Comparison of ENCODE assay signal across 11 mouse cellular contexts in the genomic region with DNA sequence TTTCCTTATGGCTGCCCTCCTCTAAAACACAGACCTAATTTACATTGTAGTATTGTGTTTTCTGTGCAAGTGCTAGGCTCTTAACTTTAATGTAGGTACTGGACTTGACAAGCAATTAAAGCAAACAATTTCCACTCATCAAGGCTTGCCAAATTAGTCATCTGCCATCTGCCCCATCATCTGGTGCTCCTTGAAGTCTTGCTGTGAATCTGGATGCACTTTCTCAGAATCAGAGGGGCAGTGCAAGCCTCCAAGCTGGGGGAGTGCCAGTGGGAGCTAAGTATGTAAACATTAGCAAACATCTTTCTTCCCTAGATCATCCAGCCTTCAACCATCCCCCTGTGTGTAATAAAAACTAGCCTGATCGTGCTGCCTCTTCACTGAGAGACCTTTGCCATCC.
DNase-seq lines count a peak whose midpoint lies in the region; ATAC-seq lines count a peak whose summit lies in the region.
"Had no signal": no experiment of that assay in that cellular context is flagged by ENCODE, and none has a peak within 500 bp of the region (broad histone marks: within the 10 kb centered on the region; RNA-seq: fewer than 3 reads in every experiment).

No protein-coding gene starts in this region.

- no peaks in the 10 kb centered on the region for H3K4me1 ChIP-seq in embryonic facial prominence, embryonic 14.5 days (ENCODE audit: control insufficient read depth, insufficient read depth, low read length)
- no peaks in the 10 kb centered on the region for H3K4me1 ChIP-seq in embryonic facial prominence, embryonic 10.5 days
- H3K4me1 ChIP-seq: limb, embryonic 12.5 days had no signal

- H3K4me2 ChIP-seq in embryonic facial prominence, embryonic 14.5 days (ENCODE audit: low read depth, low read length): no peak overlapping the region
- H3K4me2 ChIP-seq: limb, embryonic 12.5 days had no signal

- H3K27me3 ChIP-seq in embryonic facial prominence, embryonic 14.5 days (replicated peaks; ENCODE audit: control insufficient read depth, insufficient read depth, low read length): no peaks in the 10 kb centered on the region
- no peaks in the 10 kb centered on the region for H3K27me3 ChIP-seq in embryonic facial prominence, embryonic 10.5 days (replicated peaks; ENCODE audit: low read depth, poor library complexity, severe bottlenecking)
- H3K27me3 ChIP-seq: limb, embryonic 12.5 days; Patski had no signal

- H3K27ac ChIP-seq in embryonic facial prominence, embryonic 14.5 days (replicated peaks; ENCODE audit: low read depth, low read length): no peak overlapping the region
- H3K27ac ChIP-seq in embryonic facial prominence, embryonic 10.5 days (replicated peaks): no peak overlapping the region
- H3K27ac ChIP-seq: limb, embryonic 12.5 days had no signal

- H3K9ac ChIP-seq in embryonic facial prominence, embryonic 14.5 days (ENCODE audit: low read depth, low read length): no peak overlapping the region
- H3K9ac ChIP-seq: limb, embryonic 12.5 days had no signal

- no peak overlapping the region for H3K4me3 ChIP-seq in embryonic facial prominence, embryonic 14.5 days (ENCODE audit: low read depth, low read length)
- no peak overlapping the region for H3K4me3 ChIP-seq in embryonic facial prominence, embryonic 10.5 days
- H3K4me3 ChIP-seq: limb, embryonic 12.5 days had no signal

- peak; percentile 33 for DNase-seq in embryonic facial prominence, embryonic 14.5 days (ENCODE audit: low spot score)
- DNase-seq in embryonic facial prominence, embryonic 10.5 days (ENCODE audit: low spot score): no peak
- DNase-seq in right cerebral cortex, adult 2 months (ENCODE audit: low spot score in 2 of 2): peak; percentile 56 to 59
- DNase-seq in right cerebral cortex, postnatal 36 days (ENCODE audit: low spot score in 2 of 2): no peak
- peak; percentile 8 to 52 for DNase-seq in layer of hippocampus, adult 8-10 months (ENCODE audit: low spot score in 2 of 2)
- no peak for DNase-seq in heart, adult 8-10 months (ENCODE audit: low spot score)
- DNase-seq in spleen, postnatal 10 days (ENCODE audit: low spot score in 2 of 2): no peak
- DNase-seq: heart, postnatal 36 days had no signal

- ATAC-seq in embryonic facial prominence, embryonic 14.5 days (ENCODE audit: low read depth): no peak
- ATAC-seq in megakaryocyte progenitor cell, adult 5-6 weeks (replicated peaks; ENCODE audit: poor library complexity): no peak
- ATAC-seq: Patski had no signal

- H3K9me3 ChIP-seq in embryonic facial prominence, embryonic 14.5 days (ENCODE audit: control insufficient read depth, low read length): no peaks in the 10 kb centered on the region
- H3K9me3 ChIP-seq in embryonic facial prominence, embryonic 10.5 days: no peaks in the 10 kb centered on the region
- H3K9me3 ChIP-seq: limb, embryonic 12.5 days had no signal

- 23% methylated on average over 1 of the region's 1 CpGs for WGBS in embryonic facial prominence, embryonic 14.5 days
- WGBS in embryonic facial prominence, embryonic 10.5 days: 49% methylated on average over 1 of the region's 1 CpGs

- no peaks in the 10 kb centered on the region for H3K36me3 ChIP-seq in embryonic facial prominence, embryonic 14.5 days (ENCODE audit: control insufficient read depth, insufficient read depth, low read length)
- H3K36me3 ChIP-seq in embryonic facial prominence, embryonic 10.5 days (replicated peaks): no peaks in the 10 kb centered on the region
- H3K36me3 ChIP-seq: limb, embryonic 12.5 days had no signal

Comparison
In these comparisons a context has a peak if more than half of its experiments do, and no peak if none do; other contexts are left out.
1. DNase-seq: peak in embryonic facial prominence, embryonic 14.5 days (single experiment), right cerebral cortex, adult 2 months (2 of 2) and layer of hippocampus, adult 8-10 months (2 of 2); none in embryonic facial prominence, embryonic 10.5 days (single experiment), right cerebral cortex, postnatal 36 days (0 of 2), heart, adult 8-10 months (single experiment) and spleen, postnatal 10 days (0 of 2).